8 mouse cellular contexts compared by ENCODE assay signal in genomic region chr1:131657945-131658354, GRCm38 (mm10). TPM values are rescaled to one million over a fixed set of nuclear protein-coding genes. Genes with fewer than 3 reads are reported as not detected.
DNase-seq lines count a peak whose midpoint lies in the region; ATAC-seq and TF ChIP-seq lines count a peak whose summit lies in the region.

No protein-coding gene starts in this region.

- H3K4me3 ChIP-seq in CH12.LX (replicated peaks in 1 of 3; ENCODE audit: low read depth in 2 of 3, low read length in 2 of 3, poor library complexity in 1 of 3) = peak overlapping the region in 2 of 3 experiments; percentile 2 to 36
- peak overlapping the region; percentile 27 for H3K4me3 ChIP-seq in forebrain, embryonic 13.5 days
- no peak overlapping the region for H3K4me3 ChIP-seq in liver, postnatal 0 days (ENCODE audit: low read depth, low read length)
- no peak overlapping the region for H3K4me3 ChIP-seq in neural tube, embryonic 14.5 days (ENCODE audit: low read depth, low read length)

- H3K27ac ChIP-seq in CH12.LX (ENCODE audit: insufficient read depth, low read depth) = no peak overlapping the region
- peak overlapping the region; percentile 81 for H3K27ac ChIP-seq in forebrain, embryonic 13.5 days
- peak overlapping the region; percentile 2; the same call in 1 of the 2 replicates for H3K27ac ChIP-seq in liver, postnatal 0 days (ENCODE audit: low read depth)
- H3K27ac ChIP-seq in neural tube, embryonic 14.5 days (ENCODE audit: low read depth, low read length) = peak overlapping the region; percentile 85

- H3K9me3 ChIP-seq in CH12.LX (replicated peaks; ENCODE audit: low read length) = no peaks in the 10 kb centered on the region
- H3K9me3 ChIP-seq in forebrain, embryonic 13.5 days (replicated peaks) = no peaks in the 10 kb centered on the region
- no peaks in the 10 kb centered on the region for H3K9me3 ChIP-seq in liver, postnatal 0 days (ENCODE audit: low read length)
- no peaks in the 10 kb centered on the region for H3K9me3 ChIP-seq in neural tube, embryonic 14.5 days (ENCODE audit: control insufficient read depth, low read length)

- TF ChIP-seq CTCF in CH12.LX (conservative IDR thresholded peaks at IDR 0.05 in 1 of 2, IDR thresholded peaks at IDR 0.05 in 1 of 2; ENCODE audit: low read depth in 2 of 2, low read length in 2 of 2) = peak; percentile 85 to 96
- peak; percentile 97 for TF ChIP-seq CTCF in liver, postnatal 0 days (IDR thresholded peaks at IDR 0.05; ENCODE audit: low read depth)

- 0 out of 2 replicates have a peak, but pooled peaks have one; percentile 34 for TF ChIP-seq POLR2A in CH12.LX (IDR thresholded peaks at IDR 0.05; ENCODE audit: low read depth, low read length)

- intact Hi-C loops in heart, postnatal 10 days (cut with DNase I) = loop anchor here (1.0 to 5.0 kb wide), 2 partner anchors 45 to 111 kb away; no protein-coding TSS in a partner anchor

- dilution Hi-C loops in CH12.LX (cut with MboI; ENCODE audit: extremely low pct_ligation_motif_present, extremely low pct_unique_long_range_greater_than_20kb, low sequenced_read_pairs) = no loop called here

- WGBS in forebrain, embryonic 13.5 days = 1% methylated on average over 11 of the region's 11 CpGs
- 2% methylated on average over 11 of the region's 11 CpGs for WGBS in large intestine, adult 2 months
- 0% methylated on average over 11 of the region's 11 CpGs for WGBS in liver, postnatal 0 days (ENCODE audit: insufficient replicate concordance)
- WGBS in neural tube, embryonic 14.5 days = under 1% methylated on average over 11 of the region's 11 CpGs

- in situ Hi-C loops in CH12.LX (cut with MboI; ENCODE audit: low pct_ligation_motif_present, low pct_unique_long_range_greater_than_20kb, low sequenced_read_pairs) = loop anchor here (5.0 to 10.0 kb wide), 2 partner anchors 46 to 57 kb away; no protein-coding TSS in a partner anchor

- H3K4me1 ChIP-seq in CH12.LX (ENCODE audit: control insufficient read depth in 1 of 2, insufficient read depth in 2 of 2) = peaks cover 0 to 49% of the 10 kb centered on the region in 2 experiments; a peak in 2 of 4 replicates
- H3K4me1 ChIP-seq in forebrain, embryonic 13.5 days = peaks cover 5% of the 10 kb centered on the region
- peaks cover 17% of the 10 kb centered on the region for H3K4me1 ChIP-seq in liver, postnatal 0 days (ENCODE audit: insufficient read depth)
- H3K4me1 ChIP-seq in neural tube, embryonic 14.5 days (ENCODE audit: control insufficient read depth, insufficient read depth, low read length) = no peaks in the 10 kb centered on the region

- peak; percentile 84 for TF ChIP-seq RAD21 in CH12.LX (IDR thresholded peaks at IDR 0.05; ENCODE audit: low read depth, low read length)

- peaks cover 0 to 2% of the 10 kb centered on the region in 2 experiments for H3K36me3 ChIP-seq in CH12.LX (replicated peaks in 1 of 2; ENCODE audit: control insufficient read depth in 1 of 2, insufficient read depth in 1 of 2, low read length in 1 of 2)
- H3K36me3 ChIP-seq in forebrain, embryonic 13.5 days (ENCODE audit: poor library complexity, severe bottlenecking) = no peaks in the 10 kb centered on the region
- H3K36me3 ChIP-seq in liver, postnatal 0 days (replicated peaks; ENCODE audit: insufficient read depth, low read length) = no peaks in the 10 kb centered on the region
- no peaks in the 10 kb centered on the region for H3K36me3 ChIP-seq in neural tube, embryonic 14.5 days (ENCODE audit: control insufficient read depth, insufficient read depth, low read length)

- no peaks in the 10 kb centered on the region for H3K79me2 ChIP-seq in CH12.LX (replicated peaks; ENCODE audit: control insufficient read depth, extremely low read depth, insufficient read depth, poor library complexity, severe bottlenecking)

- no peaks in the 10 kb centered on the region for H3K27me3 ChIP-seq in CH12.LX (replicated peaks)
- H3K27me3 ChIP-seq in forebrain, embryonic 13.5 days = no peaks in the 10 kb centered on the region
- no peaks in the 10 kb centered on the region for H3K27me3 ChIP-seq in liver, postnatal 0 days (ENCODE audit: insufficient read depth, low read length)
- H3K27me3 ChIP-seq in neural tube, embryonic 14.5 days (ENCODE audit: control insufficient read depth, insufficient read depth, low read length) = no peaks in the 10 kb centered on the region

- TF ChIP-seq EP300 in CH12.LX (IDR thresholded peaks at IDR 0.05; ENCODE audit: low read length) = no peak
- no peak for TF ChIP-seq EP300 in liver, postnatal 0 days (IDR thresholded peaks at IDR 0.05; ENCODE audit: low read depth)

- peak; percentile 95 for ATAC-seq in forebrain, embryonic 13.5 days
- peak; percentile 79 for ATAC-seq in liver, postnatal 0 days
- ATAC-seq in neural tube, embryonic 14.5 days (ENCODE audit: low read depth) = peak; percentile 95

- peak; percentile 97 for DNase-seq in CH12.LX (ENCODE audit: extremely low read depth)
- DNase-seq in c-Kit-positive CD71-positive TER-119-positive erythroid progenitor cells, embryonic 14.5 days (ENCODE audit: low spot score) = peak; percentile 88
- peak; percentile 91 to 95 for DNase-seq in heart, postnatal 10 days
- DNase-seq in large intestine, adult 2 months (ENCODE audit: low read depth, low spot score) = peak; percentile 82
- DNase-seq in liver, postnatal 0 days = peak; percentile 93
- DNase-seq in testis, postnatal 10 days (ENCODE audit: low spot score) = peak; percentile 93

- peak overlapping the region; percentile 41; the same call in 1 of the 2 replicates for H3K4me2 ChIP-seq in CH12.LX (ENCODE audit: insufficient read depth, low read depth, poor library complexity, severe bottlenecking)
- peak overlapping the region; percentile 56 for H3K4me2 ChIP-seq in forebrain, embryonic 13.5 days
- 0 out of 2 replicates have a peak overlapping the region, but pooled peaks have one; percentile 3 for H3K4me2 ChIP-seq in liver, postnatal 0 days (ENCODE audit: low read depth, low read length)
- peak overlapping the region; percentile 48 for H3K4me2 ChIP-seq in neural tube, embryonic 14.5 days (ENCODE audit: low read depth, low read length)

- H3K9ac ChIP-seq in CH12.LX (ENCODE audit: insufficient read depth, low read depth) = no peak overlapping the region
- peak overlapping the region; percentile 56 for H3K9ac ChIP-seq in forebrain, embryonic 13.5 days
- H3K9ac ChIP-seq in liver, postnatal 0 days (replicated peaks) = no peak overlapping the region
- H3K9ac ChIP-seq in neural tube, embryonic 14.5 days (replicated peaks; ENCODE audit: low read depth, low read length) = peak overlapping the region; percentile 47

TF ChIP-seq in CH12.LX, 34 proteins besides CTCF, POLR2A, EP300 and RAD21 (continues in another document):
- TF ChIP-seq JUND (conservative IDR thresholded peaks at IDR 0.05; ENCODE audit: low read depth, low read length) (0 out of 2 replicates have a peak, but pooled peaks have one; percentile 10), MAX (IDR thresholded peaks at IDR 0.05; ENCODE audit: low read length) (no peak), GABPA (IDR thresholded peaks at IDR 0.05; ENCODE audit: insufficient replicate concordance, low read depth, low read length) (no peak), IRF4 (IDR thresholded peaks at IDR 0.05; ENCODE audit: low read depth, low read length) (peak; percentile 49; the same call in 1 of the 2 replicates), SMC3 (IDR thresholded peaks at IDR 0.05; ENCODE audit: low read depth, low read length) (peak; percentile 89), TCF12 (IDR thresholded peaks at IDR 0.05; ENCODE audit: low read depth, low read length) (0 out of 2 replicates have a peak, but pooled peaks have one; percentile 30), SIN3A (IDR thresholded peaks at IDR 0.05; ENCODE audit: low read length) (peak; percentile 73; the same call in 1 of the 2 replicates), TBP (conservative IDR thresholded peaks at IDR 0.05; ENCODE audit: low read depth, low read length) (peak; percentile 40; the same call in 1 of the 2 replicates), MXI1 (IDR thresholded peaks at IDR 0.05; ENCODE audit: low read depth, low read length) (no peak), ETS1 (conservative IDR thresholded peaks at IDR 0.05; ENCODE audit: low read depth, low read length) (no peak), HCFC1 (IDR thresholded peaks at IDR 0.05; ENCODE audit: low read depth, low read length) (no peak), MEF2A (IDR thresholded peaks at IDR 0.05; ENCODE audit: borderline replicate concordance, low read depth, low read length) (no peak; the same call in 1 of the 2 replicates), MYC (IDR thresholded peaks at IDR 0.05; ENCODE audit: low read depth, low read length) (no peak), CHD2 (IDR thresholded peaks at IDR 0.05; ENCODE audit: low read length) (no peak)

RNA-seq across cellular contexts. Expression of gene Ctse, which starts 19.8 kb away (rescaled TPM):
- total RNA-seq in CH12.LX (2012; rRNA removed) (1.4 and 1.9 TPM in 2 replicates), CH12.LX (2014; rRNA removed) (1.6 and 1.7 TPM in 2 replicates)
- polyA plus RNA-seq in CH12.LX (2012; ENCODE audit: insufficient read length, low read depth) = 11.6 TPM in 2 replicates
- not detected in 2 replicates for polyA plus RNA-seq in forebrain, embryonic 13.5 days (2015; fragmentation: Nextera tagmentation; extraction: Ambion mirVana)
- total RNA-seq in heart, postnatal 10 days (2021) = 1 to 10 TPM; 1.1 to 2.1 TPM
- polyA plus RNA-seq in large intestine, adult 2 months (2012; rRNA removed) = 4.5 and 6.0 TPM in 2 replicates
- polyA plus RNA-seq in liver, postnatal 0 days (2015; fragmentation: Nextera tagmentation; extraction: Ambion mirVana) = 69.2 and 76.3 TPM in 2 replicates
- polyA plus RNA-seq in neural tube, embryonic 14.5 days (2014; fragmentation: Nextera tagmentation; extraction: Ambion mirVana) = not detected in 2 replicates

RNA-seq across cellular contexts. Expression of gene Rab7b, which starts 30.5 kb away (rescaled TPM):
- total RNA-seq in CH12.LX (2012; rRNA removed) (not detected in 2 replicates), CH12.LX (2014; rRNA removed) (not detected in 2 replicates)
- 0.19 and 0.44 TPM in 2 replicates for polyA plus RNA-seq in CH12.LX (2012; ENCODE audit: insufficient read length, low read depth)
- 0.40 and 0.62 TPM in 2 replicates for polyA plus RNA-seq in forebrain, embryonic 13.5 days (2015; fragmentation: Nextera tagmentation; extraction: Ambion mirVana)
- 1 to 10 TPM; 4.0 to 5.9 TPM for total RNA-seq in heart, postnatal 10 days (2021)
- 2.2 and 3.2 TPM in 2 replicates for polyA plus RNA-seq in large intestine, adult 2 months (2012; rRNA removed)
- polyA plus RNA-seq in liver, postnatal 0 days (2015; fragmentation: Nextera tagmentation; extraction: Ambion mirVana) = 2.3 and 2.4 TPM in 2 replicates
- polyA plus RNA-seq in neural tube, embryonic 14.5 days (2014; fragmentation: Nextera tagmentation; extraction: Ambion mirVana) = 0.48 and 1.0 TPM in 2 replicates

RNA-seq across cellular contexts. Expression of gene Avpr1b, which starts 58.9 kb away (rescaled TPM):
- total RNA-seq in CH12.LX (2012; rRNA removed) (0.04 and 0.08 TPM in 2 replicates), CH12.LX (2014; rRNA removed) (not detected in 2 replicates)
- polyA plus RNA-seq in CH12.LX (2012; ENCODE audit: insufficient read length, low read depth) = not detected in 2 replicates
- polyA plus RNA-seq in forebrain, embryonic 13.5 days (2015; fragmentation: Nextera tagmentation; extraction: Ambion mirVana) = not detected in 2 replicates
- not detected for total RNA-seq in heart, postnatal 10 days (2021)
- polyA plus RNA-seq in large intestine, adult 2 months (2012; rRNA removed) = 0.03 and 0.07 TPM in 2 replicates
- not detected in 2 replicates for polyA plus RNA-seq in liver, postnatal 0 days (2015; fragmentation: Nextera tagmentation; extraction: Ambion mirVana)
- polyA plus RNA-seq in neural tube, embryonic 14.5 days (2014; fragmentation: Nextera tagmentation; extraction: Ambion mirVana) = not detected in 2 replicates

Comparison
In these comparisons a context has a peak if more than half of its experiments do, and no peak if none do; other contexts are left out.
1. H3K4me2 ChIP-seq: peak in every context shown above with its lines; median percentile 56 in forebrain, embryonic 13.5 days; 48 in neural tube, embryonic 14.5 days; 41 in CH12.LX; 3 in liver, postnatal 0 days.
2. H3K4me3 ChIP-seq: peak in CH12.LX (2 of 3) and forebrain, embryonic 13.5 days (single experiment); none in liver, postnatal 0 days (single experiment) and neural tube, embryonic 14.5 days (single experiment).
3. H3K9ac ChIP-seq: peak in forebrain, embryonic 13.5 days (single experiment) and neural tube, embryonic 14.5 days (single experiment); none in CH12.LX (single experiment) and liver, postnatal 0 days (single experiment).
4. Peak in every context shown above with its lines, with median percentiles within 50 percentile points of each other: DNase-seq and ATAC-seq.